Mouse (Mus musculus) kidney, postnatal 0 days (tissue): ENCODE results near the gene Pex11a. TPM values are rescaled to one million over a fixed set of nuclear protein-coding genes. Genes with fewer than 3 reads are reported as not detected.

Experiments
- ATAC-seq: fragments of 200-750 bp; cut with Nextera tagmentation; replicated peaks from 2 replicates; pipeline ENCODE4 v1.8.0; 2017; ENCODE audit warnings: low read depth, moderate number of reproducible peaks, moderate TSS enrichment, moderate library complexity; ENCODE audit not compliant: low FRiP score
- DNase-seq: peaks from one replicate; pipeline ENCODE4 v3.0.0-alpha.2; 2016; ENCODE audit warnings: low spot score
- H3K27ac ChIP-seq: fragments of 300-500 bp; sonication (generic); 2 replicates; pipeline ENCODE4 v1.5.1; 2014; ENCODE audit warnings: mild to moderate bottlenecking
- H3K27me3 ChIP-seq: fragments of 300-500 bp; sonication (generic); 2 replicates; pipeline ENCODE4 v1.6.1; 2014; ENCODE audit warnings: low read length, mixed read lengths; ENCODE audit not compliant: insufficient read depth
- H3K36me3 ChIP-seq: fragments of 300-500 bp; sonication (generic); 2 replicates; pipeline ENCODE4 v1.6.1; 2014; ENCODE audit warnings: low read length, mixed read lengths; ENCODE audit not compliant: insufficient read depth
- H3K4me1 ChIP-seq: fragments of 300-500 bp; sonication (generic); replicated peaks from 2 replicates; pipeline ENCODE4 v1.6.1; 2014; ENCODE audit warnings: antibody characterized with exemption, low read length, mixed read lengths; ENCODE audit not compliant: insufficient read depth
- H3K4me2 ChIP-seq: fragments of 300-500 bp; sonication (generic); 2 replicates; pipeline ENCODE4 v1.6.1; 2014; ENCODE audit warnings: mild to moderate bottlenecking, low read length, moderate library complexity, mixed read lengths
- H3K4me3 ChIP-seq: fragments of 300-500 bp; sonication (generic); replicated peaks from 2 replicates; pipeline ENCODE4 v1.5.1; 2014; ENCODE audit warnings: low read depth, low read length
- H3K9ac ChIP-seq: fragments of 300-500 bp; sonication (generic); 2 replicates; pipeline ENCODE4 v1.6.1; 2014; ENCODE audit warnings: low read depth, low read length
- H3K9me3 ChIP-seq: fragments of 300-500 bp; sonication (generic); replicated peaks from 2 replicates; pipeline ENCODE4 v1.6.1; 2016; ENCODE audit warnings: low read length, inconsistent platforms, mixed read lengths
- CTCF ChIP-seq: IDR thresholded peaks from 2 replicates; pipeline ENCODE4 v1.5.1; 2016; ENCODE audit warnings: antibody characterized with exemption, low read depth, mild to moderate bottlenecking, moderate library complexity
- WGBS: fragments of 180-500 bp; shearing (Covaris S2); extraction: QIAGEN DNeasy Blood & Tissue Kit; methylation state at CpG from one replicate; pipeline ENCODE4 v1.1.7; 2014; 5-methylcytosine and 5-hydroxymethylcytosine counted together
- polyA plus RNA-seq: library from polyadenylated mRNA; unstranded; fragments of >200 nt; fragmentation: Nextera tagmentation; extraction: Ambion mirVana; gene quantifications from 2 replicates; pipeline ENCODE4 v1.2.1, GENCODE M21; 2015

The Pex11a gene
- polyA plus RNA-seq, 1 experiment from 2014 or later: 21.2 TPM

DNA sequence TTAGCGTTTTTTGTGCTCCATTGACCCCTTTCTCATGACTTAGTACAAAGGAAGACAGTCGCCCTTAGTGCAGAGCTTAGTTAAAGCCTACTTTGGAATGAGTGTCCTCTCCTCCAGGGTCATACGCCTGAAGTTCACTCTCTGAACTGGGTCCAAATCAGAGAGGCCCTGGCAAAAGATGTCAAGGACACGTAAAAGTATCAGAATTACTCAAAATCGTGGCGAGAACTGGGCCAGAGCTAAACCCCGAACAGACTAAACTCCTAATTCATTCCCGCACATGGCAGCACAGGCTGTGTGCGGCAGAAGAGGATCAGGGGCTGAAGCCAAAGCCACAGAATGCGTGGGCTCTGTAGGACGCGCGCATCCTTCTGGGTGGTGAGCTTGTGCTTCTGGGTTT, 11.5 kb downstream of the Pex11a start:
- Histone ChIP-seq H3K4me1 (no peaks in the 10 kb centered on the region), H3K4me2 (no peak overlapping the region), H3K27ac (no peak overlapping the region), H3K27me3 (no peaks in the 10 kb centered on the region), H3K9me3 (no peaks in the 10 kb centered on the region), H3K36me3 (no peaks in the 10 kb centered on the region), H3K9ac (no peak overlapping the region), H3K4me3 (no peak overlapping the region)
- DNase-seq (no peak), ATAC-seq (no peak)
- no peak for TF ChIP-seq CTCF
- 81% methylated on average over 13 of the region's 13 CpGs for WGBS

GRCm38 (mm10) chr7:79729743-79730370, 13.1 kb downstream of the Pex11a start:
- TF ChIP-seq CTCF: peak; percentile 39; the same call in 1 of the 2 replicates
- no peak overlapping the region for H3K4me2 ChIP-seq
- H3K9ac ChIP-seq: no peak overlapping the region
- H3K36me3 ChIP-seq: no peaks in the 10 kb centered on the region
- WGBS: 61% methylated on average over 11 of the region's 11 CpGs
- H3K4me1 ChIP-seq: no peaks in the 10 kb centered on the region
- DNase-seq: no peak
- no peak overlapping the region for H3K27ac ChIP-seq
- ATAC-seq: no peak
- H3K4me3 ChIP-seq: no peak overlapping the region
- no peaks in the 10 kb centered on the region for H3K27me3 ChIP-seq
- H3K9me3 ChIP-seq: no peaks in the 10 kb centered on the region

- ATAC-seq: peak; percentile 31; the same call in 1 of the 2 replicates
- Histone ChIP-seq H3K9ac (no peak overlapping the region), H3K27ac (no peak overlapping the region), H3K9me3 (no peaks in the 10 kb centered on the region), H3K27me3 (no peaks in the 10 kb centered on the region), H3K4me2 (no peak overlapping the region), H3K36me3 (no peaks in the 10 kb centered on the region), H3K4me3 (no peak overlapping the region), H3K4me1 (no peaks in the 10 kb centered on the region)
- 5% methylated on average over 8 of the region's 8 CpGs for WGBS
- peak; percentile 82 for TF ChIP-seq CTCF
- peak; percentile 87 for DNase-seq
These were observed 13.8 kb downstream of the Pex11a start for GRCm38 (mm10) chr7:79729169-79729568.

DNA sequence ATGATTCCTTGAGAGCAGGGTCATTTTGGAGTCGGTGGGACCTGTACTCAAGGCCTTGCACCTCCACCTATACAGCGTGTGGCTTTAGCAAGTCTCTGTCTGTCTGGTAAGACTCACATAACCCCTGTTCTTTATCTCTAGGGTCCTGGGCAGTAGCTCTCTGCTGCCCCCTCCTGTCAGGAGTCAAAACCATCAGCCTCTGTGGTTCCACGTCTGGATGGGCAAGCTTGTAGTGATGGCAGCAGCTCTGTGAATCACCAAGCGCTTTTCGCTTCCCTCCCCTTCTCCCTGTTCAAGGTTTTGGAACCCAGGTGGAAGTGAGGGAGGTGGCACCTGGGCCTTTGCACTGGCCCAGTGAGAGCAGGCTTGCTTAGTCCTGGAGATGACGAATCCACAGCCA, 14.7 kb downstream of the Pex11a start:
- H3K4me1 ChIP-seq: no peaks in the 10 kb centered on the region
- H3K36me3 ChIP-seq: no peaks in the 10 kb centered on the region
- WGBS: 28% methylated on average over 6 of the region's 6 CpGs
- no peak overlapping the region for H3K27ac ChIP-seq
- no peaks in the 10 kb centered on the region for H3K9me3 ChIP-seq
- H3K4me2 ChIP-seq: no peak overlapping the region
- no peaks in the 10 kb centered on the region for H3K27me3 ChIP-seq
- H3K9ac ChIP-seq: no peak overlapping the region
- TF ChIP-seq CTCF: peak; percentile 88
- DNase-seq (peak; percentile 70), ATAC-seq (no peak)
- H3K4me3 ChIP-seq: no peak overlapping the region

- no peaks in the 10 kb centered on the region for H3K4me1 ChIP-seq
- TF ChIP-seq CTCF: peak; percentile 79
- no peak overlapping the region for H3K4me2 ChIP-seq
- no peaks in the 10 kb centered on the region for H3K9me3 ChIP-seq
- no peak overlapping the region for H3K4me3 ChIP-seq
- H3K36me3 ChIP-seq: no peaks in the 10 kb centered on the region
- DNase-seq (peak; percentile 55), ATAC-seq (no peak)
- 4% methylated on average over 2 of the region's 2 CpGs for WGBS
- H3K27me3 ChIP-seq: peaks cover 10% of the 10 kb centered on the region; the same call in 1 of the 2 replicates
- no peak overlapping the region for H3K27ac ChIP-seq
- no peak overlapping the region for H3K9ac ChIP-seq
These were observed 15.8 kb downstream of the Pex11a start for GRCm38 (mm10) chr7:79727091-79727490.

- Histone ChIP-seq H3K9me3 (no peaks in the 10 kb centered on the region), H3K4me2 (peak overlapping the region; percentile 73), H3K4me1 (no peaks in the 10 kb centered on the region), H3K4me3 (peak overlapping the region; percentile 44), H3K27me3 (peaks cover 14% of the 10 kb centered on the region; the same call in 1 of the 2 replicates), H3K36me3 (no peaks in the 10 kb centered on the region), H3K27ac (peak overlapping the region; percentile 26; the same call in 1 of the 2 replicates), H3K9ac (peak overlapping the region; percentile 60)
- under 1% methylated on average over 48 of the region's 48 CpGs for WGBS
- DNase-seq (peak; percentile 61), ATAC-seq (peak; percentile 71)
- TF ChIP-seq CTCF: no peak
These were observed 21.4 kb downstream of the Pex11a start for GRCm38 (mm10) chr7:79721386-79721977.
